In the genomic region with DNA sequence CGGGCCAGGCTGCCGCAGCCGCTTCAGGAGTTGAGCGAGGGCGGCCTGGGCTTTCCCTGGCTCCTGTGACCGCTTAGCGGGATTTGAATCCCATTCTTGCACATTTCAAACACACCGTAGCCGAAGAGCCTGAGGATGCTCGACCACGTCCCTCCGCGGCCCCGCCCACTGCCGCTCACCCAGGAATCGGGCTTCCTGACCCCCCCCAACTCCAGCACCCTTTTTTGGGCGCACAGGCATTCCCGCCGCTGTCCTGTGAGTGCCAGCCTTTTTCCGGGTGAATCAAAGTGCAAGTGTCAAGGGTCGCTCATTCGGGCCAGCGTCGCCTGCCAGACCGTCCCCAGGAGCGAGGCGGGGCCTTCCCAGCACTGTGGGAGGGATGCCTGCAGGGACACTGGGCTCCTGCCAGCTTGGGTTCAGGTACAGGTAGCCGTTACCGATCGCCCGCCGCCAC, we compare ENCODE assay signal across 7 mouse cellular contexts. TPM values are rescaled to one million over a fixed set of nuclear protein-coding genes. Genes with fewer than 3 reads are reported as not detected.
A peak's percentile ranks its signal among the peaks of the same experiment; 100 is the strongest.
DNase-seq lines count a peak whose midpoint lies in the region; ATAC-seq lines count a peak whose summit lies in the region.

No protein-coding gene starts in this region.

- ATAC-seq in erythroblast, adult 5-6 weeks (replicated peaks; ENCODE audit: low FRiP score, poor library complexity, severe bottlenecking), result peak; percentile 50
- peak; percentile 39 for ATAC-seq in hindbrain, embryonic 11.5 days (ENCODE audit: low FRiP score)
- no peak for ATAC-seq in limb, embryonic 15.5 days (ENCODE audit: insufficient number of reproducible peaks, low FRiP score, low TSS enrichment, low read depth)
- 0 out of 2 replicates have a peak, but pooled peaks have one; percentile 4 for ATAC-seq in midbrain, embryonic 16.5 days

- WGBS in hindbrain, embryonic 11.5 days, result 2% methylated on average over 27 of the region's 32 CpGs
- WGBS in limb, embryonic 15.5 days, result under 1% methylated on average over 32 of the region's 32 CpGs
- WGBS in midbrain, embryonic 16.5 days, result under 1% methylated on average over 31 of the region's 32 CpGs

- no peaks in the 10 kb centered on the region for H3K27me3 ChIP-seq in hindbrain, embryonic 11.5 days (ENCODE audit: control insufficient read depth, insufficient read depth, low read length)
- no peaks in the 10 kb centered on the region for H3K27me3 ChIP-seq in limb, embryonic 15.5 days
- H3K27me3 ChIP-seq in midbrain, embryonic 16.5 days (ENCODE audit: control insufficient read depth, insufficient read depth, low read depth, low read length), result no peaks in the 10 kb centered on the region

- H3K27ac ChIP-seq in hindbrain, embryonic 11.5 days (ENCODE audit: low read depth, low read length), result peak overlapping the region; percentile 78
- peak overlapping the region; percentile 83 for H3K27ac ChIP-seq in limb, embryonic 15.5 days
- H3K27ac ChIP-seq in midbrain, embryonic 16.5 days (ENCODE audit: low read length), result peak overlapping the region; percentile 79

- peaks cover 7% of the 10 kb centered on the region for H3K36me3 ChIP-seq in hindbrain, embryonic 11.5 days (ENCODE audit: control insufficient read depth, insufficient read depth, low read length)
- H3K36me3 ChIP-seq in limb, embryonic 15.5 days, result peaks cover 21% of the 10 kb centered on the region
- H3K36me3 ChIP-seq in midbrain, embryonic 16.5 days (ENCODE audit: control insufficient read depth, insufficient read depth, low read length), result peaks cover 9% of the 10 kb centered on the region; the same call in 1 of the 2 replicates

- peak overlapping the region; percentile 81 for H3K4me2 ChIP-seq in hindbrain, embryonic 11.5 days (replicated peaks; ENCODE audit: low read depth, low read length)
- H3K4me2 ChIP-seq in limb, embryonic 15.5 days, result peak overlapping the region; percentile 93
- peak overlapping the region; percentile 83 for H3K4me2 ChIP-seq in midbrain, embryonic 16.5 days (ENCODE audit: low read length)

- H3K4me1 ChIP-seq in hindbrain, embryonic 11.5 days (replicated peaks; ENCODE audit: control insufficient read depth, insufficient read depth, low read length), result peaks cover 6% of the 10 kb centered on the region; the same call in 1 of the 2 replicates
- H3K4me1 ChIP-seq in limb, embryonic 15.5 days, result peaks cover 30% of the 10 kb centered on the region
- H3K4me1 ChIP-seq in midbrain, embryonic 16.5 days (ENCODE audit: control insufficient read depth, insufficient read depth, low read length), result peaks cover 33% of the 10 kb centered on the region

- peak overlapping the region; percentile 95 for H3K9ac ChIP-seq in hindbrain, embryonic 11.5 days (ENCODE audit: low read depth, low read length)
- peak overlapping the region; percentile 87 for H3K9ac ChIP-seq in limb, embryonic 15.5 days
- peak overlapping the region; percentile 80 for H3K9ac ChIP-seq in midbrain, embryonic 16.5 days (ENCODE audit: low read depth, low read length)

- H3K4me3 ChIP-seq in hindbrain, embryonic 11.5 days (ENCODE audit: low read depth, low read length), result peak overlapping the region; percentile 98
- peak overlapping the region; percentile 99 for H3K4me3 ChIP-seq in limb, embryonic 15.5 days
- H3K4me3 ChIP-seq in midbrain, embryonic 16.5 days (ENCODE audit: low read depth, low read length), result peak overlapping the region; percentile 70

- DNase-seq in MN1 (ENCODE audit: low spot score), result peak; percentile 58
- peak; percentile 67 for DNase-seq in adrenal gland, postnatal 25 days
- peak; percentile 57 for DNase-seq in hindbrain, embryonic 11.5 days (ENCODE audit: low spot score)
- DNase-seq in thymus, postnatal 25 days, result peak; percentile 72

- no peaks in the 10 kb centered on the region for H3K9me3 ChIP-seq in hindbrain, embryonic 11.5 days (ENCODE audit: control insufficient read depth, low read length)
- no peaks in the 10 kb centered on the region for H3K9me3 ChIP-seq in limb, embryonic 15.5 days
- no peaks in the 10 kb centered on the region for H3K9me3 ChIP-seq in midbrain, embryonic 16.5 days (replicated peaks; ENCODE audit: control insufficient read depth, low read length, poor library complexity, severe bottlenecking)

RNA-seq across cellular contexts. Expression of a gene that starts 11.2 kb away (rescaled TPM):
- 35.1 and 36.5 TPM in 2 replicates for total RNA-seq in adrenal gland, postnatal 25 days (2021)
- 6.1 and 9.4 TPM in 2 replicates for total RNA-seq in erythroblast, adult 5-6 weeks (2015; ENCODE audit: low replicate concordance)
- 6.3 and 7.6 TPM in 2 replicates for total RNA-seq in erythroblast, adult 5-6 weeks (2017; ENCODE audit: low replicate concordance)
- 13.5 and 15.0 TPM in 2 replicates for polyA plus RNA-seq in hindbrain, embryonic 11.5 days (2014; fragmentation: Nextera tagmentation; extraction: Ambion mirVana)
- 12.9 and 15.3 TPM in 2 replicates for polyA plus RNA-seq in limb, embryonic 15.5 days (2015; fragmentation: Nextera tagmentation; extraction: Ambion mirVana)
- polyA plus RNA-seq in midbrain, embryonic 16.5 days (2015; fragmentation: Nextera tagmentation; extraction: Ambion mirVana), result 32.2 and 34.4 TPM in 2 replicates

RNA-seq across cellular contexts. Expression of a gene that starts 11.5 kb away (rescaled TPM):
- total RNA-seq in adrenal gland, postnatal 25 days (2021), result 68.4 and 71.6 TPM in 2 replicates
- 39.6 and 41.6 TPM in 2 replicates for total RNA-seq in erythroblast, adult 5-6 weeks (2015; ENCODE audit: low replicate concordance)
- total RNA-seq in erythroblast, adult 5-6 weeks (2017; ENCODE audit: low replicate concordance), result 32.3 and 41.5 TPM in 2 replicates
- 120 and 140 TPM in 2 replicates for polyA plus RNA-seq in hindbrain, embryonic 11.5 days (2014; fragmentation: Nextera tagmentation; extraction: Ambion mirVana)
- 69.9 and 70.3 TPM in 2 replicates for polyA plus RNA-seq in limb, embryonic 15.5 days (2015; fragmentation: Nextera tagmentation; extraction: Ambion mirVana)
- polyA plus RNA-seq in midbrain, embryonic 16.5 days (2015; fragmentation: Nextera tagmentation; extraction: Ambion mirVana), result 111 and 121 TPM in 2 replicates

RNA-seq across cellular contexts. Expression of a gene that starts 34.1 kb away (rescaled TPM):
- 12.8 and 13.0 TPM in 2 replicates for total RNA-seq in adrenal gland, postnatal 25 days (2021)
- not detected in 2 replicates for total RNA-seq in erythroblast, adult 5-6 weeks (2015; ENCODE audit: low replicate concordance)
- 0.70 TPM in 1 of 2 replicates, not detected in the other for total RNA-seq in erythroblast, adult 5-6 weeks (2017; ENCODE audit: low replicate concordance)
- 27.6 and 29.5 TPM in 2 replicates for polyA plus RNA-seq in hindbrain, embryonic 11.5 days (2014; fragmentation: Nextera tagmentation; extraction: Ambion mirVana)
- 52.6 and 61.2 TPM in 2 replicates for polyA plus RNA-seq in limb, embryonic 15.5 days (2015; fragmentation: Nextera tagmentation; extraction: Ambion mirVana)
- polyA plus RNA-seq in midbrain, embryonic 16.5 days (2015; fragmentation: Nextera tagmentation; extraction: Ambion mirVana), result 3.9 and 4.7 TPM in 2 replicates
